Mouse (Mus musculus) ES-Bruce4 (cell line): ENCODE data around the gene Slit1.

Source experiments
- CTCF ChIP-seq: IDR thresholded peaks from one replicate; pipeline ENCODE4 v1.8.1; 2011; ENCODE audit warnings: low read depth, low read length
- EP300 ChIP-seq: IDR thresholded peaks from 2 replicates; pipeline ENCODE4 v1.6.1; 2011; ENCODE audit warnings: low read depth, low read length; ENCODE audit not compliant: insufficient read depth

DNA sequence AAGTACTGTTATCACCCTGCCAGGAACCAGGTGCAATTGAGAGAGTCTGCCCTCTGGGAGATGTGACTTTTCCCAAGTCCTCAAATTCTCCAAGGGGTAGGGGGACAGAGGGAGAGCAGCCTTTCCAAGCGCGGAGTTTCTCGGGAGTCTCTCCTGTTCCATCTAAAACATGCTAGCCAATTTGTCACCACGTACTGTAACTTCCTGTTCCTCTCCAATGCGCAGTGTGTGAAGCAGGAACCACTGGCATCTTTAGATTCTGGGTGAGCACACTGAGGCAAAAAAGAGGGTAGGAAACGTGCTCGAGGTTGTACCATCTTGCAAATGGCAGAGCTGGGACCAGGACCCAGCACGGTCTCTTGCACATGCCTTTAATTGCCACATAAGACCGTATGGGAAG is 47.0 kb downstream of the Slit1 start:
- no peak for TF ChIP-seq CTCF
- TF ChIP-seq EP300 = no peak
